Mouse (Mus musculus) CH12.LX (cell line): ENCODE data around the gene Map4k4. TPM values are rescaled to one million over a fixed set of nuclear protein-coding genes. Genes with fewer than 3 reads are reported as not detected.

Experiments used
- DNase-seq: peaks from one replicate; pipeline ENCODE4 v3.0.0-alpha.2; 2013; ENCODE audit errors: extremely low read depth
- H3K27ac ChIP-seq: 2 replicates; pipeline ENCODE4 v1.5.1; 2012; ENCODE audit warnings: low read depth, mild to moderate bottlenecking, control low read depth, moderate library complexity; ENCODE audit not compliant: insufficient read depth
- H3K27me3 ChIP-seq: replicated peaks from 2 replicates; pipeline ENCODE3; 2012; ENCODE audit warnings: inconsistent platforms
- H3K36me3 ChIP-seq, 2 experiments: replicated peaks in 1 of 2; 2 replicates each; pipeline versions ENCODE3 to v1.6.1; 2012; ENCODE audit warnings: inconsistent platforms in 1 of 2, low read length in 1 of 2, mild to moderate bottlenecking in 1 of 2, mixed read lengths in 1 of 2, moderate library complexity in 1 of 2; ENCODE audit not compliant: control insufficient read depth in 1 of 2, insufficient read depth in 1 of 2
- H3K4me1 ChIP-seq, 2 experiments: 2 replicates each; pipeline ENCODE4 v1.6.1; 2012; ENCODE audit warnings: inconsistent platforms in 1 of 2, moderate library complexity in 1 of 2; ENCODE audit not compliant: insufficient read depth in 2 of 2, control insufficient read depth in 1 of 2
- H3K4me2 ChIP-seq: 2 replicates; pipeline ENCODE4 v1.6.1; 2012; ENCODE audit warnings: low read depth, mild to moderate bottlenecking, control low read depth; ENCODE audit not compliant: poor library complexity, insufficient read depth, severe bottlenecking
- H3K4me3 ChIP-seq, 3 experiments: fragments of 150-350 bp in 1 of 3; sonication (generic) in 1 of 3; replicated peaks in 1 of 3; 2 replicates each; pipeline versions ENCODE3 to v1.5.1; 2011 to 2012; ENCODE audit warnings: low read depth in 2 of 3, low read length in 2 of 3, mild to moderate bottlenecking in 2 of 3, moderate library complexity in 2 of 3, control low read depth in 1 of 3, improper control_type of control experiment in 1 of 3, inconsistent platforms in 1 of 3, mixed read lengths in 1 of 3; ENCODE audit not compliant: poor library complexity in 1 of 3
- H3K79me2 ChIP-seq: replicated peaks from 2 replicates; pipeline ENCODE4 v1.6.1; 2012; ENCODE audit warnings: mild to moderate bottlenecking, moderate library complexity; ENCODE audit not compliant: control insufficient read depth, poor library complexity, insufficient read depth, severe bottlenecking; ENCODE audit errors: extremely low read depth
- H3K9ac ChIP-seq: 2 replicates; pipeline ENCODE4 v1.6.1; 2012; ENCODE audit warnings: low read depth, mild to moderate bottlenecking, control low read depth, moderate library complexity; ENCODE audit not compliant: insufficient read depth
- H3K9me3 ChIP-seq: replicated peaks from 2 replicates; pipeline ENCODE3; 2012; ENCODE audit warnings: low read length, inconsistent platforms, mixed read lengths
- BHLHE40 ChIP-seq: IDR thresholded peaks from 2 replicates; pipeline ENCODE4 v1.6.1; 2011; ENCODE audit warnings: mild to moderate bottlenecking, low read depth, low read length, improper control_type of control experiment
- CHD1 ChIP-seq: IDR thresholded peaks from 2 replicates; pipeline ENCODE4 v1.6.1; 2012; ENCODE audit warnings: low read depth, low read length, improper control_type of control experiment, inconsistent platforms
- CHD2 ChIP-seq: IDR thresholded peaks from 2 replicates; pipeline ENCODE4 v1.6.1; 2011; ENCODE audit warnings: low read length, improper control_type of control experiment
- CTCF ChIP-seq, 2 experiments: IDR thresholded peaks in 1 of 2; conservative IDR thresholded peaks in 1 of 2; 2 replicates each; pipeline ENCODE4 v1.5.1; 2011 to 2012; ENCODE audit warnings: low read depth in 2 of 2, low read length in 2 of 2, improper control_type of control experiment in 1 of 2, inconsistent platforms in 1 of 2, mild to moderate bottlenecking in 1 of 2, moderate library complexity in 1 of 2
- E2F4 ChIP-seq: IDR thresholded peaks from 2 replicates; pipeline ENCODE4 v1.6.1; 2011; ENCODE audit warnings: low read depth, low read length, improper control_type of control experiment; ENCODE audit not compliant: insufficient replicate concordance
- ELF1 ChIP-seq: IDR thresholded peaks from 2 replicates; pipeline ENCODE4 v1.6.1; 2014; ENCODE audit warnings: low read depth, mild to moderate bottlenecking, inconsistent platforms, low read length, improper control_type of control experiment
- EP300 ChIP-seq: IDR thresholded peaks from 2 replicates; pipeline ENCODE4 v1.6.1; 2011; ENCODE audit warnings: low read length, improper control_type of control experiment
- ETS1 ChIP-seq: conservative IDR thresholded peaks from 2 replicates; pipeline ENCODE4 v1.6.1; 2012; ENCODE audit warnings: low read depth, mild to moderate bottlenecking, inconsistent platforms, low read length, improper control_type of control experiment, moderate library complexity
- GABPA ChIP-seq: IDR thresholded peaks from 2 replicates; pipeline ENCODE4 v1.6.1; 2012; ENCODE audit warnings: low read depth, low read length, improper control_type of control experiment, inconsistent platforms; ENCODE audit not compliant: insufficient replicate concordance
- IRF4 ChIP-seq: IDR thresholded peaks from 2 replicates; pipeline ENCODE4 v1.6.1; 2014; ENCODE audit warnings: low read depth, mild to moderate bottlenecking, inconsistent platforms, low read length, improper control_type of control experiment
- JUN ChIP-seq: IDR thresholded peaks from 2 replicates; pipeline ENCODE4 v1.6.1; 2011; ENCODE audit warnings: low read depth, mild to moderate bottlenecking, low read length, improper control_type of control experiment, moderate library complexity; ENCODE audit not compliant: insufficient read depth
- JUND ChIP-seq: conservative IDR thresholded peaks from 2 replicates; pipeline ENCODE4 v1.6.1; 2011; ENCODE audit warnings: low read depth, low read length, improper control_type of control experiment
- KAT2A ChIP-seq: IDR thresholded peaks from 2 replicates; pipeline ENCODE4 v1.6.1; 2012; ENCODE audit warnings: low read length, improper control_type of control experiment, inconsistent platforms; ENCODE audit not compliant: insufficient replicate concordance
- MAFK ChIP-seq: IDR thresholded peaks from 2 replicates; pipeline ENCODE4 v1.6.1; 2011; ENCODE audit warnings: low read length, improper control_type of control experiment; ENCODE audit not compliant: insufficient replicate concordance
- MEF2A ChIP-seq: IDR thresholded peaks from 2 replicates; pipeline ENCODE4 v1.6.1; 2014; ENCODE audit warnings: low read depth, mild to moderate bottlenecking, inconsistent platforms, low read length, improper control_type of control experiment, borderline replicate concordance
- MXI1 ChIP-seq: IDR thresholded peaks from 2 replicates; pipeline ENCODE4 v1.6.1; 2011; ENCODE audit warnings: mild to moderate bottlenecking, low read depth, low read length, improper control_type of control experiment
- MYC ChIP-seq: IDR thresholded peaks from 2 replicates; pipeline ENCODE4 v1.6.1; 2011; ENCODE audit warnings: low read depth, mild to moderate bottlenecking, improper control_type of control experiment, low read length
- NELFE ChIP-seq: IDR thresholded peaks from 2 replicates; pipeline ENCODE4 v1.6.1; 2011; ENCODE audit warnings: low read depth, low read length, improper control_type of control experiment
- POLR2A ChIP-seq: IDR thresholded peaks from 2 replicates; pipeline ENCODE4 v1.6.1; 2011; ENCODE audit warnings: low read depth, mild to moderate bottlenecking, improper control_type of control experiment, low read length
- RCOR1 ChIP-seq: conservative IDR thresholded peaks from 2 replicates; pipeline ENCODE4 v1.6.1; 2012; ENCODE audit warnings: low read depth, mild to moderate bottlenecking, inconsistent platforms, low read length, improper control_type of control experiment
- SIN3A ChIP-seq: IDR thresholded peaks from 2 replicates; pipeline ENCODE4 v1.6.1; 2012; ENCODE audit warnings: low read length, improper control_type of control experiment, inconsistent platforms
- SMC3 ChIP-seq: IDR thresholded peaks from 2 replicates; pipeline ENCODE4 v1.6.1; 2011; ENCODE audit warnings: low read depth, low read length, improper control_type of control experiment
- TBP ChIP-seq: conservative IDR thresholded peaks from 2 replicates; pipeline ENCODE4 v1.6.1; 2011; ENCODE audit warnings: low read depth, low read length, improper control_type of control experiment
- ZC3H11A ChIP-seq: IDR thresholded peaks from 2 replicates; pipeline ENCODE4 v1.6.1; 2012; ENCODE audit warnings: low read depth, mild to moderate bottlenecking, inconsistent platforms, low read length, improper control_type of control experiment
- ZMIZ1 ChIP-seq: IDR thresholded peaks from 2 replicates; pipeline ENCODE4 v1.6.1; 2012; ENCODE audit warnings: low read depth, mild to moderate bottlenecking, inconsistent platforms, low read length, improper control_type of control experiment
- ZNF384 ChIP-seq: IDR thresholded peaks from 2 replicates; pipeline ENCODE4 v1.6.1; 2012; ENCODE audit warnings: low read depth, low read length, improper control_type of control experiment, inconsistent platforms
- dilution Hi-C: fragments of 300-500 bp; cut with MboI; formaldehyde crosslinking; loops from 2 replicates; pipeline ENCODE4 v1.14.3; 2020; ENCODE audit warnings: low sequenced_read_pairs; ENCODE audit not compliant: extremely low pct_unique_long_range_greater_than_20kb, extremely low pct_ligation_motif_present
- in situ Hi-C: fragments of 300-500 bp; cut with MboI; formaldehyde crosslinking; loops from 3 replicates; pipeline ENCODE4 v1.14.3; 2019; ENCODE audit warnings: low sequenced_read_pairs, low pct_ligation_motif_present, low pct_unique_long_range_greater_than_20kb, mixed read lengths
- polyA plus RNA-seq: library from polyadenylated mRNA; unstranded; fragments of >175 nt; gene quantifications from 2 replicates; pipeline ENCODE4 v1.2.1, GENCODE M21; 2012; ENCODE audit warnings: low read depth; ENCODE audit not compliant: insufficient read length
- total RNA-seq, 2 experiments: library from RNA; depleted of rRNA; stranded (reverse); fragments of 300-350 nt in 1 of 2; fragments of >200 nt in 1 of 2; gene quantifications; 2 replicates each; pipeline ENCODE4 v1.2.3; 2012 to 2014

Gene Map4k4
- total and polyA plus RNA-seq, 3 experiments = 21.8 to 46.3 (median 41.0) TPM

DNA sequence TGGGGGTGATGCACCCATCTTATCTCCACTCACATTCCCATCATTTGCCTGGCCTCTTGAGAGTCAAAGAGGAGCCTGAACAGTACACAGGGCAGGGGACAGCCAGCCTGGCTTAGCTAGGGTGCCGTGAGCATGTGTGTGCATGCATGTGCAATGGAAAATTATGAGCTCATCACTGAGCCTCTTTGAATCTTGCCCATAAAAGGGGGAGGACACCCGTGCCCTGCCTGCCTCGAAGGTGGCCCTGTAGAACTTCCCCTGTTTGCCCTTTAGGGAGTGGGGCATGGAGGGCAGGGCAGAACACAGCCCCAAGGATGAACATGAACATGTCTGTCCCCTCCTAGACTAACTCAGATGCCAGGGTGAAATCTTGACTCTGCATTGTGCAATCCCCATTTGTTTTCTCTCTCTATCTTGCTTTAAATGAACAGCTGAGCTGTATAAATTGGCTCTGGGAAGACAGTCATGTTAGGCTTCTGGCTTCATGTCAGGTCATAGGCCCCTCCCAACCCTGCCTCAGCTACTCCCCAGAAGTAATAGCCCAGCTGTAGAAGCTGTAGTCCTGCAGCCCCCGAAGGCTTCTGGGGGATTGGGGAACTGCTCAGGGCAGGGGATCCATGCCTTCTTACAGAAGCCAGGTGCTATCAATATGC is 158.5 kb downstream of the Map4k4 start:
- Histone ChIP-seq H3K4me2 (no peak overlapping the region), H3K36me3 (no peaks in the 10 kb centered on the region), H3K9ac (no peak overlapping the region), H3K4me1 (peaks cover 5 to 48% of the 10 kb centered on the region in 2 experiments; a peak in 3 of 4 replicates), H3K4me3 (no peak overlapping the region), H3K27ac (no peak overlapping the region), H3K9me3 (no peaks in the 10 kb centered on the region), H3K27me3 (peaks cover 1% of the 10 kb centered on the region), H3K79me2 (no peaks in the 10 kb centered on the region)
- no peak for TF ChIP-seq E2F4
- TF ChIP-seq ETS1 = peak; percentile 64
- peak; percentile 89 for TF ChIP-seq BHLHE40
- no peak for TF ChIP-seq MEF2A
- TF ChIP-seq RCOR1 = no peak
- TF ChIP-seq KAT2A = no peak
- peak; percentile 53; the same call in 1 of the 2 replicates for TF ChIP-seq JUND
- TF ChIP-seq SMC3 = no peak
- no peak for TF ChIP-seq ZC3H11A
- TF ChIP-seq GABPA = no peak
- no peak for TF ChIP-seq CTCF (conservative IDR thresholded peaks at IDR 0.05 in 1 of 2, IDR thresholded peaks at IDR 0.05 in 1 of 2; ENCODE audit: low read depth in 2 of 2, low read length in 2 of 2)
- TF ChIP-seq ZNF384 = no peak
- TF ChIP-seq IRF4 = no peak
- no peak for TF ChIP-seq MAFK
- TF ChIP-seq JUN = peak; percentile 75
- TF ChIP-seq ELF1 = no peak
- no peak for TF ChIP-seq NELFE
- TF ChIP-seq TBP = no peak
- TF ChIP-seq EP300 = 0 out of 2 replicates have a peak, but pooled peaks have one; percentile 26
- DNase-seq = peak; percentile 60
- dilution Hi-C loops (no loop called here), in situ Hi-C loops (no loop called here)

DNA sequence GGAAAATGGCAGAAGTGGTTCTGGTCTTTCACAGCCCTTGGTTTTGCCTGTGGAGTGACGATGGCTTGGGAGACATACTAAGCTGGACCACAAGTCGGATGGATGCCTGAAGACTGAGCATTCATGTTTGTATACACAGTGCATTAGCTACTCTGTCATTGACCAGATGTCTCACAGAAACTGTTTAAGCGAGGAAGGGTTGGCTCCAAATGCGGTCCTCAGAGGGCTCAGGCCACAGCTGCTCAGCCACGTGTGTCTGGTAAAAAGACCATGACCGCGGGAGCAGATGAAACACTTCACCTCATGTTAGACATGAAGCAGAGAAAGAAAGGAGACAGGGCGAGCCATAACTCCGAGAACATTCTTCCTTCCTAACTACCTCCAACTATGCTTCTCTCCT is 160.6 kb downstream of the Map4k4 start:
- no peak for DNase-seq
- Histone ChIP-seq H3K36me3 (no peaks in the 10 kb centered on the region), H3K4me1 (peaks cover 5 to 31% of the 10 kb centered on the region in 2 experiments; a peak in 3 of 4 replicates), H3K9me3 (no peaks in the 10 kb centered on the region), H3K9ac (no peak overlapping the region), H3K4me3 (no peak overlapping the region), H3K4me2 (no peak overlapping the region), H3K79me2 (no peaks in the 10 kb centered on the region), H3K27me3 (peaks cover 1% of the 10 kb centered on the region), H3K27ac (no peak overlapping the region)
- dilution Hi-C loops (no loop called here), in situ Hi-C loops (no loop called here)
- TF ChIP-seq CHD1 (no peak), EP300 (no peak), GABPA (no peak), SIN3A (no peak), CTCF (conservative IDR thresholded peaks at IDR 0.05 in 1 of 2, IDR thresholded peaks at IDR 0.05 in 1 of 2; ENCODE audit: low read depth in 2 of 2, low read length in 2 of 2) (no peak), MYC (no peak), JUND (no peak), MXI1 (no peak), KAT2A (no peak), ZMIZ1 (no peak), POLR2A (no peak), MAFK (no peak), CHD2 (no peak), E2F4 (no peak)
